Mouse (Mus musculus) MEL (cell line): ENCODE results near the gene Ugt1a6b.

Source experiments
- CTCF ChIP-seq, 3 experiments: IDR thresholded peaks in 2 of 3; conservative IDR thresholded peaks in 1 of 3; 2 replicates each; pipeline ENCODE4 v1.5.1; 2011 to 2012; ENCODE audit warnings: low read length in 3 of 3, low read depth in 2 of 3, mild to moderate bottlenecking in 2 of 3, improper control_type of control experiment in 1 of 3, inconsistent platforms in 1 of 3, mixed read lengths in 1 of 3, moderate library complexity in 1 of 3; ENCODE audit not compliant: control insufficient read depth in 1 of 3, insufficient read depth in 1 of 3, poor library complexity in 1 of 3, severe bottlenecking in 1 of 3
- E2F4 ChIP-seq: IDR thresholded peaks from 2 replicates; pipeline ENCODE4 v1.6.1; 2011; ENCODE audit warnings: low read depth, low read length, improper control_type of control experiment, borderline replicate concordance
- EP300 ChIP-seq, 2 experiments: IDR thresholded peaks; 2 replicates each; pipeline ENCODE4 v1.6.1; 2011; ENCODE audit warnings: improper control_type of control experiment in 2 of 2, low read length in 2 of 2, low read depth in 1 of 2, mild to moderate bottlenecking in 1 of 2
- MAX ChIP-seq: IDR thresholded peaks from 2 replicates; pipeline ENCODE4 v1.6.1; 2011; ENCODE audit warnings: low read length, improper control_type of control experiment
- MXI1 ChIP-seq: IDR thresholded peaks from 2 replicates; pipeline ENCODE4 v1.6.1; 2011; ENCODE audit warnings: mild to moderate bottlenecking, low read depth, low read length, improper control_type of control experiment
- POLR2AphosphoS2 ChIP-seq: IDR thresholded peaks from 2 replicates; pipeline ENCODE4 v1.6.1; 2011; ENCODE audit warnings: low read length, improper control_type of control experiment
- POLR2AphosphoS5 ChIP-seq: IDR thresholded peaks from 2 replicates; pipeline ENCODE4 v1.6.1; 2012; ENCODE audit warnings: low read depth, borderline replicate concordance, mild to moderate bottlenecking, inconsistent platforms, low read length, moderate library complexity, mixed read lengths
- TAL1 ChIP-seq: IDR thresholded peaks from 2 replicates; pipeline ENCODE4 v1.6.1; 2012; ENCODE audit warnings: mild to moderate bottlenecking, inconsistent platforms, low read length, moderate library complexity, mixed read lengths
- TBP ChIP-seq: IDR thresholded peaks from 2 replicates; pipeline ENCODE4 v1.8.0; 2011; ENCODE audit warnings: low read depth, low read length, improper control_type of control experiment
- UBTF ChIP-seq: IDR thresholded peaks from 2 replicates; pipeline ENCODE4 v1.6.1; 2012; ENCODE audit warnings: low read depth, mild to moderate bottlenecking, inconsistent platforms, low read length, improper control_type of control experiment, moderate library complexity, borderline replicate concordance; ENCODE audit not compliant: insufficient read depth
- USF1 ChIP-seq: IDR thresholded peaks from 2 replicates; pipeline ENCODE4 v1.6.1; 2014; ENCODE audit warnings: low read depth, mild to moderate bottlenecking, inconsistent platforms, low read length, improper control_type of control experiment, moderate library complexity
- USF2 ChIP-seq, 2 experiments: IDR thresholded peaks; 2 replicates each; pipeline ENCODE4 v1.6.1; 2011 to 2012; ENCODE audit warnings: improper control_type of control experiment in 2 of 2, low read length in 2 of 2, borderline replicate concordance in 1 of 2, inconsistent platforms in 1 of 2, low read depth in 1 of 2, mild to moderate bottlenecking in 1 of 2; ENCODE audit not compliant: insufficient read depth in 1 of 2
- ZNF384 ChIP-seq: IDR thresholded peaks from 2 replicates; pipeline ENCODE4 v1.6.1; 2012; ENCODE audit warnings: low read depth, mild to moderate bottlenecking, inconsistent platforms, low read length, improper control_type of control experiment

GRCm38 (mm10) chr1:88197443-88197842 lies 94.4 kb downstream of the Ugt1a6b start:
- TF ChIP-seq POLR2AphosphoS5 (no peak), MAX (no peak), TAL1 (no peak), POLR2AphosphoS2 (no peak), CTCF (IDR thresholded peaks at IDR 0.05 in 2 of 3, conservative IDR thresholded peaks at IDR 0.05 in 1 of 3; ENCODE audit: control insufficient read depth in 1 of 3, insufficient read depth in 1 of 3, low read depth in 2 of 3, low read length in 3 of 3, poor library complexity in 1 of 3, severe bottlenecking in 1 of 3) (no peak), E2F4 (no peak), EP300 (IDR thresholded peaks at IDR 0.05; ENCODE audit: low read depth in 1 of 2, low read length in 2 of 2) (no peak), MXI1 (no peak), ZNF384 (no peak), USF2 (IDR thresholded peaks at IDR 0.05; ENCODE audit: borderline replicate concordance in 1 of 2, insufficient read depth in 1 of 2, low read depth in 1 of 2, low read length in 2 of 2) (no peak), UBTF (no peak), USF1 (no peak), TBP (no peak)
